Mouse (Mus musculus) layer of hippocampus, postnatal 25 days (tissue): ENCODE measurements at regions not wholly inside any gene's neighbourhood (a gene's known extent, or its start where the extent isn't known, plus 50 kb on each side); places are given as distances from the start of the nearest gene placed in this dataset.
A peak's percentile ranks its signal among the peaks of the same experiment; 100 is the strongest.

Source experiments
- DNase-seq, 2 experiments: peaks; one replicate each; pipeline ENCODE4 v3.0.0; 2022; ENCODE audit warnings: mixed read lengths in 2 of 2, low spot score in 1 of 2; ENCODE audit errors: extremely low spot score in 1 of 2

GRCm38 (mm10) chr3:52527010-52527754 is 259.0 kb downstream of the Foxo1 start:
- DNase-seq, result no peak

- DNase-seq, result no peak
Measured at GRCm38 (mm10) chr3:52522886-52523285, 254.8 kb downstream of the Foxo1 start.

DNA sequence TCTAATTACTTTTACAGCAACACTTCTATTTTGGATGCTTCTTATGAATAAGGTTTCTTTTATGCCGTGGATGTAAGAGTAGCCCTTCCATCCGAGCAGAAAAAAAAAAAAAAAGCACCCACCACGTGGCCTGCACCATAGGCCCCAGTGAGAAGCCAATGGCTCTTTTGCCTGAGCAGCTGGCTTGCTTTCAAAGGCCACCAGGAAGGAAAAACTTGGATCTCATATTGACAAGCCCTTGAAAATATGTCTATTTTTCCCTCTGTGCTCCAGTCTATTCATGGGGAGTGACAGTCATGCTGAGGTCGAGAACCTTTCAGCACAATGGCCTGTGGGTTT is 252.4 kb downstream of the Foxo1 start:
- DNase-seq, result no peak

DNA sequence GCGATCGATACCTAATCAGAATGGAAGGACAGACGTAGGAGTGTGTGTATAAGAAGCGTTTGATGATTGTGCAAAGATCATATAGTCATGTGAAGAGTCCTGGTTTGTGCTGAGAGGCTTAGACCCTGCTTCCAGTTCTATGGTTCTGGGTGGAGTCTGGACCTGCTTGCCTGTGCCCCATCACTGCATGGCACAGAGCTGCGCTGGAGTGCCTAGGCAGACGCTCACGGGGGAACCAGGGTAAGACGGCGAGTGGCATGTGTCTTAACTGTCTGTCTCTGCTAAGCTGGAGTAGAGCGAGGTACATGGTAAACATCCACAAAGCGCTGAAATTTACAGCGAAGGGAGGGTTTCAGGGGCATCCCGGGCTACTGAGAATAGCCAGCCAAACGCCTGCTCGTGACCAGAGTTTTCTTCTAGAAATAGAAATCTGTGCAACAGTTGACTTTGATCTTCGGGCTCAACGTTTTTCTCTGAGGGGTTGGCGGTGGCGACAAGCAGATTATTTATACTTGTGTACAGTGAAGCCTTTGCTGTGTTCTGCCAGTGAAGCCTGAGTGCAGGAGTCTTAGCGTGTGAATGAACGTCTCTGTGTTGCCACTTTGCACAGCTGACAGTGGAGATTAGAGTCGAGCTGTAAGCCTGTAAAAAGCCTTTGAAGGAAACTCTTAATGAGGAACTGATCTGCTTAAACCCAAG is 251.9 kb downstream of the Foxo1 start:
- no peak for DNase-seq

GRCm38 (mm10) chr3:52517808-52518207 is 249.7 kb downstream of the Foxo1 start:
- no peak for DNase-seq

GRCm38 (mm10) chr3:52516691-52517090 is 248.6 kb downstream of the Foxo1 start:
- DNase-seq, result no peak

GRCm38 (mm10) chr3:52512761-52513160 is 244.6 kb downstream of the Foxo1 start:
- DNase-seq, result no peak

DNA sequence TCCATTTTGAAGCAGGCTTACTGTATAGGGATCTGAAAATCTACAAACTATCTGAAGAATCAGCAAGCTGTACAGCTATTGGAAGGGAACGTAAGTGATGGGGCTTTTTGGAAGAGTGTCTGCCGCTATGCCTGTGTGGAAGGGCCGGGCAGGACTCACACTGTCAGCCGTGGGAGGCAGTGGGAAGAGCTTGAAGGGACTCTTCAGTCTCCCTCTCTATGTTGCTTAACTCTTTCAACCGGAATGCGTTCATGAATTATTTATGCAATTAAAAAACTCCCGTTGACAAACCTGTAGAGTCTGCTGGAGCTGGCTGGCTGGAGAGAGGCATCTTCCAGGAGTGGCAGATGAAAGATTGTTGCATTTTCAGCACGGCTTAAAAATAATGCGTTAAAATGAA is 243.4 kb downstream of the Foxo1 start:
- DNase-seq, result no peak

DNA sequence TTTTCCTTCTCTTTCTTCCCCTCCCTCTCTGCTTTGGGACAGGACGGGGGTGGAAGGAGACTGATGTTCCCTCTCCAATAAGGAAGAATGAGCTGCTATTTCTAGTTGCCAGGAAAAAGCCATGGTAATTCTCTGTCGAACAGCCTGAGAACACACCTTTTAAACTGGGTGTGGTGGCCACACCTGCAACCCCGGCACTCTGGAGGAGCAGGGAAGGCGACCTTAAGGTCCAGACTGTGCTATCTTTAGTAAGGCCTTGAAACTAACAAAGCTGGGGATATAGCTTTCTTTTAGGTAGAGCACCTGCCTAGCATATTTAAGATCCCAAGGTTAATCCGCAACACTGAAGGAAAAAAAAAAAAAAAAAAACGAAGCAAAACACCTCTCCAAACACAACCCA is 242.7 kb downstream of the Foxo1 start:
- DNase-seq, result no peak

- peak in 1 of 2 experiments; percentile 24 for DNase-seq
Measured at GRCm38 (mm10) chr3:52510088-52510765, 242.1 kb downstream of the Foxo1 start.

DNA sequence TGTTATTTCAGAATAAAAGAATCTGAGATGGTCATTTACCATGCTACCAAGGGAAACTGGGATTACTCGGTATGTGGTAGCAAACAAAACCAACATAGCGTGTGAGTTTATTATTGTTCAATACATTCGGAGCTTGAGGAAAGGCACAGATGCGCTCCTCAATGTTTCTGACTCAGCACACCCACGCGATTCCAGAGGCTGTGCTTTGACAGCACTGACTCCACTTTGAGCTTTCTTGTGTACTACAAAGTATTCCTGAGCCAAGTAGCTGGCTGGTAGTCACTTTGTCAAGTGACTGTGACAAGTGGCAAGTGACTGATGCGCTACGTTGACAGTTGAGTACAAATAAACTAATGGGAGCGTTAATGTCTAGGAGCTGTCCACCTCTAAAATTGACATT is 235.8 kb downstream of the Foxo1 start:
- no peak for DNase-seq

DNA sequence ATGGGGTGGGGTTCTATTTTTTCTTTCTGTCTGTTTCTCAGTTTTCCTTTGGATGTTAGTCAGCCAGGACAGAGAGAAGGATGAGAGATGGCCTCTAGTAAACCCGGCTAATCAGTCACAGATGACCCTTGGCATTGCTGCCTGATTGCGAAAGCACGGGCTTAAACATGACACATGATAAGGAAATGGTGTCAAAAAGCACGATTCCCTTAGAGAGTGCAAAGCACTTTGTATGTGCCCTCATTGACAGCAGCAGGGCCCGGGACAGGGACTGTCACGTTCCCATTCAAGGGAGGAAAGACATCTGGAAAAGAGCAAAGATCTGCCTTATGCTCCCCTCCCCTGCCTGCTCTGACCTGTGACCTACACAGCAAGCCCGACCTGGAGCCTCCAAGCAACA is 234.1 kb downstream of the Foxo1 start:
- no peak for DNase-seq

- no peak for DNase-seq
Measured at GRCm38 (mm10) chr3:52501614-52502013, 233.5 kb downstream of the Foxo1 start.

GRCm38 (mm10) chr3:52500026-52500425 is 231.9 kb downstream of the Foxo1 start:
- no peak for DNase-seq

DNA sequence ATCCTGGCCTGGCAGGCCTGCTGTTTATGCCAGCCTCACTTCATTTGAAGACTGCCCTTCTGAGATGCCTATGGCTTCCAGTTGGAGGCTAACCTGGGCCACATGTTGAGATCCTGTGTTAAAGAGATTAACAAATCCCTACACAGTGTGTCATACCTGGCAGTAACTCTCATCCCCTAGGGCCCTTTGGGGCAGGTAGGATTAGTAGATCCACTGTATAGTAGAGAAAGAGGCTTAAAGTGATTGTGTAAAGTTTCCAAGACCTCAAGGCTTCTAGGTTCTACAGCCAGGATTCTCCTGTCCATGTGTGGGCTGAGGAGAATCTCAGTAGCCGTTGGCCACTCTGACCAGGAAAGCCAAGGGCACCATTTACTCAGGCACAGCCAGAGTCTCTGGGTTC is 231.4 kb downstream of the Foxo1 start:
- DNase-seq, result no peak

- no peak for DNase-seq
Measured at GRCm38 (mm10) chr3:52498506-52499228, 230.5 kb downstream of the Foxo1 start.

- DNase-seq, result no peak
Measured at GRCm38 (mm10) chr3:52496965-52497364, 228.8 kb downstream of the Foxo1 start.

- no peak for DNase-seq
Measured at GRCm38 (mm10) chr3:52495401-52495800, 227.3 kb downstream of the Foxo1 start.

DNA sequence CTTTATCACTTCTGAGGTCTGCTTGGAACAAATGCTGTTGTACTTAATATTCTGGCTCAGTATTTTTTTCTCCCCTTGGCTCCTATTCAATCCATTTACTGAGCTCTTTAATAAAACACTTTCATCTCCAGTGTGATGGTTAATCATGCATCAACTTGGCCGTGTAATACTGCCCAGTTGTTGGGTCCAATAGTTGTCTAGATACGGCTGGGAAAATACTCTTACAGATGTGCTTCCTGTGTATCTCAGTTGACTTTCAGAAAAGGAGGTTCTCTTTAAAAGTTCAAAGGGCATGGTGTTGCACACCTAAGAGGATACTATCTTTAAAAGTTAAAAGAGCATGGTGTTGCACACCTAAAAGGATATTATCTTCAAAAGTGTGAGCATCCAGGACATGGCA is 226.8 kb downstream of the Foxo1 start:
- no peak for DNase-seq

DNA sequence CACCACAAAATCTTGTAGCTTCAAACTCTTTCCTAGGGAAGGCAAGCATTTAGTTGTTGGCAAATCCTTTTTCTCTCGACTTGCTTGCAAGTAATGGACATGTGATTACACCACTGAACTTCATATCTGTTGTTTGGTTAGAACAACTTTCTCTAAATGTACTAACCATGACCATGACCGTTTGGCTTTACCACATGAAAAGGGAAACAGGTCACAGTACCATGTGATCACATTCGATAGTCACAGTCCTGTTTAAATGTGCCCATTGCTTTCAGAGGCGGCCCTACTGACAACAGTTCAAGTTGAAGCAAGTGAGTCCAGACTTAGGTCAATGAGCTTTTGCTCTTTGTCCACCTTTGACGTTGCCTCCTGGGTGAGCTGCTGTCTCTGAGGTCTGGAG is 211.1 kb downstream of the Foxo1 start:
- DNase-seq, result no peak

DNA sequence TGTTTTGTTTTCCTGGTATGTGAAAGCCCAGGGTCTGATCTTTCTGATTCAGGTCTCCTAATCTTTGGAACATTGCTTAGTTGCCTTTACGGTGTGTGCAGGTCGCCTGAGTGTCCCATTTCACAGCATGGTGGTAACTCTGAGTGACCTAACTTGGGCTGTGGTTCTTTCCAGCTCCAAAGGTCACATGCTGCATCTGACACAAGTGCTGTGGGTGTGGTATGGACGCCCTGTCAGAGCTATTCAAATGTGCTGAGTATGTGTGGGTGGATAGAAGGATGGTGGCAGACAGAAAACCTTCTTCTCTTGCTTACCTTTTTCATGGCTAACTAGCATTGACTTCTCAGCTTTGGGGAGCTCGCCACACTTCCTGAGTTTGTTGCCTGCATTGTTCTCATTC is 201.8 kb downstream of the Foxo1 start:
- no peak for DNase-seq
